Mouse (Mus musculus): ENCODE results near the gene Hyal3. TPM values are rescaled to one million over a fixed set of nuclear protein-coding genes. Genes with fewer than 3 reads are reported as not detected.
A peak's percentile ranks its signal among the peaks of the same experiment; 100 is the strongest.

Gene Hyal3
- polyA plus RNA-seq, 1 experiment from 2014 or later: 1.1 TPM

GRCm38 (mm10) chr9:107617461-107617860 lies 36.8 kb downstream of the Hyal3 start:
- peaks cover 35% of the 10 kb centered on the region for H3K4me1 ChIP-seq
- no peak overlapping the region for H3K9ac ChIP-seq
- H3K4me3 ChIP-seq (replicated peaks): no peak overlapping the region
- peaks cover 50% of the 10 kb centered on the region for H3K36me3 ChIP-seq
- H3K27me3 ChIP-seq (replicated peaks): no peaks in the 10 kb centered on the region
- no peak for ATAC-seq (ENCODE audit: insufficient read depth, low FRiP score, low read depth)
- 77% methylated on average over 2 of the region's 2 CpGs for WGBS
- H3K4me2 ChIP-seq: no peak overlapping the region
- no peak overlapping the region for H3K27ac ChIP-seq
- H3K9me3 ChIP-seq: no peaks in the 10 kb centered on the region

- peaks cover 50% of the 10 kb centered on the region for H3K36me3 ChIP-seq
- H3K27ac ChIP-seq: peak overlapping the region; percentile 85
- no peak for ATAC-seq (ENCODE audit: insufficient read depth, low FRiP score, low read depth)
- H3K4me1 ChIP-seq: peaks cover 31% of the 10 kb centered on the region
- WGBS: 82% methylated on average over 6 of the region's 6 CpGs
- no peaks in the 10 kb centered on the region for H3K27me3 ChIP-seq (replicated peaks)
- H3K9ac ChIP-seq: no peak overlapping the region
- H3K4me2 ChIP-seq: no peak overlapping the region
- H3K4me3 ChIP-seq (replicated peaks): no peak overlapping the region
- H3K9me3 ChIP-seq: no peaks in the 10 kb centered on the region
Measured at GRCm38 (mm10) chr9:107618098-107618497, 37.5 kb downstream of the Hyal3 start.

GRCm38 (mm10) chr9:107618778-107619545 lies 38.3 kb downstream of the Hyal3 start:
- Histone ChIP-seq H3K27ac (peak overlapping the region; percentile 85), H3K9ac (no peak overlapping the region), H3K4me2 (no peak overlapping the region), H3K4me1 (peaks cover 29% of the 10 kb centered on the region), H3K36me3 (peaks cover 46% of the 10 kb centered on the region), H3K4me3 (replicated peaks) (no peak overlapping the region), H3K9me3 (no peaks in the 10 kb centered on the region), H3K27me3 (replicated peaks) (no peaks in the 10 kb centered on the region)
- peak; percentile 69 for ATAC-seq (ENCODE audit: insufficient read depth, low FRiP score, low read depth)
- 17% methylated on average over 13 of the region's 13 CpGs for WGBS

- Histone ChIP-seq H3K9ac (no peak overlapping the region), H3K9me3 (no peaks in the 10 kb centered on the region), H3K4me3 (replicated peaks) (no peak overlapping the region), H3K27me3 (replicated peaks) (no peaks in the 10 kb centered on the region), H3K4me1 (peaks cover 33% of the 10 kb centered on the region), H3K36me3 (peaks cover 44% of the 10 kb centered on the region), H3K4me2 (no peak overlapping the region), H3K27ac (peak overlapping the region; percentile 85)
- ATAC-seq (ENCODE audit: insufficient read depth, low FRiP score, low read depth): 0 out of 2 replicates have a peak, but pooled peaks have one; percentile 8
- 59% methylated on average over 13 of the region's 13 CpGs for WGBS
Measured at GRCm38 (mm10) chr9:107619546-107619879, 38.9 kb downstream of the Hyal3 start.

GRCm38 (mm10) chr9:107620954-107621353 lies 40.3 kb downstream of the Hyal3 start:
- Histone ChIP-seq H3K9me3 (no peaks in the 10 kb centered on the region), H3K4me1 (peaks cover 45% of the 10 kb centered on the region), H3K4me2 (no peak overlapping the region), H3K9ac (no peak overlapping the region), H3K27ac (no peak overlapping the region), H3K4me3 (replicated peaks) (no peak overlapping the region), H3K36me3 (peaks cover 39% of the 10 kb centered on the region), H3K27me3 (replicated peaks) (no peaks in the 10 kb centered on the region)
- no peak for ATAC-seq (ENCODE audit: insufficient read depth, low FRiP score, low read depth)

GRCm38 (mm10) chr9:107624539-107624938 lies 43.9 kb downstream of the Hyal3 start:
- H3K27ac ChIP-seq: peak overlapping the region; percentile 58
- H3K4me1 ChIP-seq: peaks cover 63% of the 10 kb centered on the region

GRCm38 (mm10) chr9:107624951-107625350 lies 44.3 kb downstream of the Hyal3 start:
- no peaks in the 10 kb centered on the region for H3K27me3 ChIP-seq (replicated peaks)
- H3K36me3 ChIP-seq: peaks cover 12% of the 10 kb centered on the region
- no peak overlapping the region for H3K4me3 ChIP-seq (replicated peaks)
- H3K9me3 ChIP-seq: no peaks in the 10 kb centered on the region
- no peak overlapping the region for H3K9ac ChIP-seq
- peaks cover 63% of the 10 kb centered on the region for H3K4me1 ChIP-seq
- ATAC-seq (ENCODE audit: insufficient read depth, low FRiP score, low read depth): no peak
- WGBS: 87% methylated on average over 3 of the region's 3 CpGs
- H3K4me2 ChIP-seq: no peak overlapping the region
- H3K27ac ChIP-seq: peak overlapping the region; percentile 58

More at GRCm38 (mm10) chr9:107624539-107624938, 43.9 kb downstream of the Hyal3 start:
- Histone ChIP-seq H3K36me3 (peaks cover 16% of the 10 kb centered on the region), H3K4me3 (replicated peaks) (no peak overlapping the region), H3K9me3 (no peaks in the 10 kb centered on the region), H3K4me2 (no peak overlapping the region), H3K9ac (no peak overlapping the region), H3K27me3 (replicated peaks) (no peaks in the 10 kb centered on the region)
- ATAC-seq (ENCODE audit: insufficient read depth, low FRiP score, low read depth): no peak
- WGBS: 68% methylated on average over 5 of the region's 5 CpGs

- no peaks in the 10 kb centered on the region for H3K9me3 ChIP-seq
- H3K9ac ChIP-seq: no peak overlapping the region
- no peaks in the 10 kb centered on the region for H3K27me3 ChIP-seq (replicated peaks)
- peaks cover 66% of the 10 kb centered on the region for H3K4me1 ChIP-seq
- H3K4me2 ChIP-seq: no peak overlapping the region
- 91% methylated on average over 12 of the region's 12 CpGs for WGBS
- peak overlapping the region; percentile 58 for H3K27ac ChIP-seq
- no peak for ATAC-seq (ENCODE audit: insufficient read depth, low FRiP score, low read depth)
- H3K36me3 ChIP-seq: peaks cover 6% of the 10 kb centered on the region; the same call in 1 of the 2 replicates
- no peak overlapping the region for H3K4me3 ChIP-seq (replicated peaks)
Measured at GRCm38 (mm10) chr9:107625351-107626128, 44.9 kb downstream of the Hyal3 start.

- Histone ChIP-seq H3K4me3 (replicated peaks) (no peak overlapping the region), H3K9me3 (no peaks in the 10 kb centered on the region), H3K4me2 (peak overlapping the region; percentile 31), H3K4me1 (peaks cover 67% of the 10 kb centered on the region), H3K9ac (no peak overlapping the region), H3K36me3 (0 out of 2 replicates have a peak, but pooled peaks cover 5% of the 10 kb centered on the region), H3K27me3 (replicated peaks) (no peaks in the 10 kb centered on the region), H3K27ac (peak overlapping the region; percentile 69)
- peak; percentile 1; the same call in 1 of the 2 replicates for ATAC-seq (ENCODE audit: insufficient read depth, low FRiP score, low read depth)
- WGBS: 33% methylated on average over 15 of the region's 15 CpGs
Measured at GRCm38 (mm10) chr9:107626158-107626843, 45.7 kb downstream of the Hyal3 start.

GRCm38 (mm10) chr9:107626844-107627277 lies 46.2 kb downstream of the Hyal3 start:
- Histone ChIP-seq H3K9me3 (no peaks in the 10 kb centered on the region), H3K27ac (peak overlapping the region; percentile 69), H3K4me1 (peaks cover 72% of the 10 kb centered on the region), H3K27me3 (replicated peaks) (no peaks in the 10 kb centered on the region), H3K9ac (0 out of 2 replicates have a peak overlapping the region, but pooled peaks have one; percentile 18), H3K36me3 (0 out of 2 replicates have a peak, but pooled peaks cover 9% of the 10 kb centered on the region), H3K4me3 (replicated peaks) (no peak overlapping the region), H3K4me2 (peak overlapping the region; percentile 31)
- ATAC-seq (ENCODE audit: insufficient read depth, low FRiP score, low read depth): peak; percentile 40
- WGBS: 17% methylated on average over 2 of the region's 2 CpGs

- WGBS: 41% methylated on average over 20 of the region's 20 CpGs
- H3K4me1 ChIP-seq: peaks cover 80% of the 10 kb centered on the region
Measured at GRCm38 (mm10) chr9:107627387-107628255, 47.0 kb downstream of the Hyal3 start.

More at GRCm38 (mm10) chr9:107627387-107628255, 47.0 kb downstream of the Hyal3 start:
- H3K9ac ChIP-seq: 0 out of 2 replicates have a peak overlapping the region, but pooled peaks have one; percentile 18
- no peak overlapping the region for H3K4me3 ChIP-seq (replicated peaks)
- peak overlapping the region; percentile 31; the same call in 1 of the 2 replicates for H3K4me2 ChIP-seq
- H3K36me3 ChIP-seq: 0 out of 2 replicates have a peak, but pooled peaks cover 9% of the 10 kb centered on the region
- no peaks in the 10 kb centered on the region for H3K9me3 ChIP-seq
- peak overlapping the region; percentile 69 for H3K27ac ChIP-seq
- ATAC-seq (ENCODE audit: insufficient read depth, low FRiP score, low read depth): no peak
- no peaks in the 10 kb centered on the region for H3K27me3 ChIP-seq (replicated peaks)

Data from stomach, embryonic 15.5 days (tissue).